Mouse (Mus musculus) neutrophil, adult 65 days (primary cell): Measurements from ENCODE around the gene Wdr63. TPM values are rescaled to one million over a fixed set of nuclear protein-coding genes. Genes with fewer than 3 reads are reported as not detected.

Experiments
- total RNA-seq: library from RNA; stranded (reverse); gene quantifications from 2 replicates; pipeline ENCODE4 v1.2.4, GENCODE M21; 2023

The Wdr63 gene
- not detected in 2 replicates for total RNA-seq

GRCm38 (mm10) chr3:146107921-146108571 lies at the start of gene Wdr63:
Gene Wdr63, minus strand, starts transcription at chr3:146108130.

DNA sequence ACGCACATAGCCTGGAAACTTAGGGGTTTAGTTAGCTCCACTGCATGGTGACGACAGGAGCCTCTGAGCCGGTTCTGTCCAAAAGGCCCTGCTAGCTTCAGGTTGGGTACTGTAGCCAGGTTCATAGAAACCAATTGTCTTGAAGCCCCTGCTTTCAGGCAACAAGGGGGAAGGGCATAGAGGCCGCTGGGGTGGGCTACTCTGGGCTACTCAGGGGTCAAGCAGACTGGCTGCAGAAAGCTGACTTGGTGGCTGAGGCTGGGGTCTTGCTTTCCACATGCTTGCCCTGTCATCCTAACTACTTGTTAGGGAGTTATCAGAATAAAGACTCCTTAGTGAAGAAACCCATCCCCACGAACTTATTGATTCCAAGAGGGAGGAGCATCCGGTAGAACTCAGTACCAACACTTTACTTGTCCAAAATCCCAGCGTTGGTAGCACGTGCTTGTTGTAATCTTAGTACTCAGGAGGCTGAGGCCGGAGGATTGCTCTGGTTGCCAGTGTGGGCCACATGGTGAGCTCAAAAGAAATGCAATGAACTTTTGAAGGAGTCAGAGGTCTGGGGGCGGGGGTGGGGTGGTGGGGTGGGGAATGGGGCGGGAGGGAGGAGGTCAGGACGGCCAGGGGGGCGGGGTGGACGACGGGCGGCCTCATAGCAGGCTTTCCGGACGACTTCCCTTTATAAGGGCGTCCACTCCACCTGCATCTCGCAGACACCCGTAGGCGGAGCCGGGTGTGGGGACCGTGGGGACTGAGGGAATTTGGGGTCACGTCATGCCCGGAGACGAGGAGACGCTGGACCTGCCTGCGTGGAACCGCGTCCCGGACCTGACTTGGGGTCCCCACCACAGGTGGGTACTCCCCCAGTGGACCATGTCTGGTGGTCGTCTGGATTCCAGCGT lies 41.5 kb upstream of the Wdr63 start, which contains the start of gene Mcoln2:
TSS of gene Mcoln2 (plus strand) at position 678 of the 902 bp plus-strand sequence.

DNA sequence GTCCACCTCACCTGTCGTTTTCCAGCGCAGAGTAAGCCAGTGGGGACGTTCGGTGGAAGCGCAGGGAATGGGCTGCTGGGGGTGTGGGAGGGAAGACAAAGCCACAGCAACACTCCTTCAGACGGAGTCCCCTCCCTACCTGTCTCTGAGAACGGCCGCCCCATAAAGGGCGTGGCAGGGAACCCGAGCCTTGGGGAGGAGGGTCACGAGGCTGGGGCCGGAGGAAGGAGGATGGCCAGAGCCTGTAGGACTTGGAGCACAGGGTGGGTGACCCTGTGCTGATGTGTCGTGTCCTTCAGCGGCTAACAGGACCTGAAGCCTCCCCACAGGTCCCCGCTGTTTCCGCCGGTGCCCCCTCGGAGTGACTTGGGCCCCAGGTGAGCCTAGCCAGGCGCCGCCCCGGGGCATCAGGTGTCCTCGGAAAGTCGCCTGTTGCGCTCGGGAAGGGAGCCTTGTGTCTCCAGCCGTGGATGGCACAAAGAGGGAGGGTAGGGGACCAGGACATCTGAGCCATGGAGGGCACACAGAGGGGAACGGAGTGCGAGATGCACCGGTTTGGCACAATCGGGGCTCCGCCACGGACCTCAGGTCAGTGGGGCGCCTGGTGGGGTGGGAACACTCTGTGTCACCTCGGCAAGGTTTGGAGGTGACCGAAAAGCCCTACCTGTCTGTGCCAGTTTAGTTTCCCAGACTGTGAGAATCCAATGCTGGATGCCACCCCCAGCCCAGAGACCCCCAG lies 9.5 kb upstream of the Wdr63 start, which contains the start of gene Mcoln3:
TSS of gene Mcoln3 (plus strand) at position 193 of the 739 bp plus-strand sequence.

Other genes starting within 250 kb of the Wdr63 start
- 85.1 and 87.2 TPM in 2 replicates for gene Bcl10, start 185.3 kb downstream of the Wdr63 start, total RNA-seq
- gene 2410004B18Rik, start 170.1 kb downstream of the Wdr63 start, total RNA-seq, result 45.9 and 77.1 TPM in 2 replicates
- 0.14 TPM in 1 of 2 replicates, not detected in the other for gene Syde2, start 120.3 kb downstream of the Wdr63 start, total RNA-seq
- not detected in 2 replicates for gene Mcoln3, start 9.3 kb upstream of the Wdr63 start, total RNA-seq
- gene Mcoln2, start 41.7 kb upstream of the Wdr63 start, total RNA-seq, result 0.54 and 1.3 TPM in 2 replicates
- gene Lpar3, start 112.8 kb upstream of the Wdr63 start, total RNA-seq, result not detected in 2 replicates